Mouse (Mus musculus) lung, adult 2 months (tissue): ENCODE measurements around the gene Tbc1d10b.

ENCODE experiments used
- CTCF ChIP-seq: fragments of 200-500 bp; IDR thresholded peaks from 2 replicates; pipeline ENCODE4 v1.5.1; 2011; ENCODE audit warnings: mild to moderate bottlenecking, low read length, control low read depth; ENCODE audit not compliant: insufficient read depth
- POLR2A ChIP-seq: fragments of 200-500 bp; IDR thresholded peaks from 2 replicates; pipeline ENCODE4 v1.6.1; 2011; ENCODE audit warnings: low read depth, mild to moderate bottlenecking, control low read depth, low read length, borderline replicate concordance; ENCODE audit errors: extremely low read depth

GRCm38 (mm10) chr7:127233765-127234164 is 25.5 kb upstream of the Tbc1d10b start:
- TF ChIP-seq POLR2A (no peak), CTCF (no peak)
